Mouse (Mus musculus) heart, adult 2 months (tissue): Measurements from ENCODE around the gene Snrpc.

Experiments
- CTCF ChIP-seq: fragments of 200-600 bp; IDR thresholded peaks from 2 replicates; pipeline ENCODE4 v1.8.1; 2022; ENCODE audit warnings: antibody characterized with exemption, mild to moderate bottlenecking, moderate library complexity
- POLR2A ChIP-seq: fragments of 200-500 bp; IDR thresholded peaks from 2 replicates; pipeline ENCODE4 v1.6.1; 2011; ENCODE audit warnings: mild to moderate bottlenecking, low read depth, low read length, control low read depth; ENCODE audit not compliant: insufficient read depth

DNA sequence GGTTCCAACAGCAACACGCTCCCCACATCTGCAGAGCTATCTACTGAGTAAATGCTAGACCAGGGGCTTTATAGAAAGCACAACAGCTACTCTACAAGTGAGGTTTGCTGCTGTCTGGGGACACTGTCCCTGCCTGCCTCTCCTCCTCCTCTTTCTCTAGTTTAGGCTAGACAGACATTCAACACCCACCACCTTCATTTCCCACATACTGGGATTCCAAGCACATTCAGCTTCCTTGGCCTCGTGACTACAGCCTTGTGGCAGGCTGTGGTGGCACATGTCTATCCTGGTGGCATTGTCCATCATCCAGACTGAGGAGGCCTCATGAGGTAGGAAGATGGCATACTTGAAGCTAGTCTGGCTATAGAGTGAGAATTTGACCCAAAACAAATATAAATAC lies 47.0 kb upstream of the Snrpc start:
- TF ChIP-seq POLR2A, result no peak
- no peak for TF ChIP-seq CTCF
